Mouse (Mus musculus) heart, postnatal 14 days (tissue): ENCODE results near the gene Mief1. TPM values are rescaled to one million over a fixed set of nuclear protein-coding genes. Genes with fewer than 3 reads are reported as not detected.

Experiments used
- DNase-seq, 2 experiments: peaks; one replicate each; pipeline ENCODE4 v3.0.0; 2021 to 2022
- intact Hi-C: fragments of 180-260 bp; cut with DNase I; formaldehyde crosslinking; loops from one replicate; pipeline ENCODE4 v1.15.1; 2025
- total RNA-seq, 2 experiments: library from RNA; stranded (reverse); gene quantifications; 2 replicates each; pipeline ENCODE4 v1.2.3; 2021

Gene Mief1
- total RNA-seq, 2 experiments from 2014 or later: 31.0 to 33.0 TPM

DNA sequence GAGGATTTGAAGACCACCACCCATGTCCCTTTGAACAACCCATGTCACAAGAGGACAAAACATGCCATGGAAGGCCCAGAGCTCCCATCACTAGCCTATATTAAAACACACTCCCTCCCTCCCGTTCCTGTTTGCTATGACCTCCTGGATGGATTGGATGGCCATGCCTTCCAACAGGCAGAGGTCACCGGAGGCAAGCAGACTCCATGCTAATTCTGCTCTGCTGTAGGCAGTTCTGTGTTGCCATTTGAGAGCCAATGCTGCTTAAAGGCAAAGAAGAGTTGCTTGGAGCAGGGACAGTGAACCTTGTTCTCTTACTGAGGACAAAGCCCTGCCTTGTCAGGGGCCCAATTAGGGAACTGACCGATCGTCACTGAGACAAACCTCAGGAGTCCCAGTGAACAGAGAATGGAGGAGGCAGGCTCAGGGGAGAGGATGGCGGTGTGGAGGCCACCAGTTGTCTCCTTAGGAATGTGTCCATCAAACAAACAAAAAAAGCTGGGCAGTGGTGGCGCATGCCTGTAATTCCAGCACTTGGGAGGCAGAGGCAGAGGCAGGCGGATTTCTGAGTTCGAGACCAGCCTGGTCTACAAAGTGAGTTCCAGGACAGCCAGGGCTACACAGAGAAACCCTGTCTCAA, 25.7 kb downstream of the Mief1 start:
- no peak for DNase-seq
- intact Hi-C loops: loop anchor here (2.0 to 10.0 kb wide), 3 partner anchors 33 to 935 kb away; partner anchors contain the start of gene Mrtfa

DNA sequence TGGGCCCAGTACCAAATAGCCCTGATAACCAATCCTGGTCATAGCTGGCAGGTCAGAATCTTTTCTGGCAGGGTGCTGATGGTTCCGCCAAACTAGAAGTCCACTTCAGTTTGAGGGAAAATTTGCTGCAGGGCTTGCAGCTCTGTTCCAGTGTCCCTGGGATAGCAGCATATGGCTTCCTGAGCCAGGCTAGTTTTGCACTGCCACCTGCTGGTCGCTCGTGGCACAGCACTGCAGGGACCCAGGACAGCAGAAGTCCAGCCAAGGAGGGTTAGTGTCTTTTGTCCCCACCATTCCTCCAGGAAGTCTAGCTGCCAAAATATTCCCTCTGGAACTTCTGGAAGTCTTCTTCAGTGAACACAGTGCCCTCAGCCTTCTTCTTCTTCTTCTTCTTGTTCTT, 26.9 kb downstream of the Mief1 start:
- intact Hi-C loops: loop anchor here (2.0 to 10.0 kb wide), 3 partner anchors 34 to 934 kb away; partner anchors contain the start of gene Mrtfa

DNA sequence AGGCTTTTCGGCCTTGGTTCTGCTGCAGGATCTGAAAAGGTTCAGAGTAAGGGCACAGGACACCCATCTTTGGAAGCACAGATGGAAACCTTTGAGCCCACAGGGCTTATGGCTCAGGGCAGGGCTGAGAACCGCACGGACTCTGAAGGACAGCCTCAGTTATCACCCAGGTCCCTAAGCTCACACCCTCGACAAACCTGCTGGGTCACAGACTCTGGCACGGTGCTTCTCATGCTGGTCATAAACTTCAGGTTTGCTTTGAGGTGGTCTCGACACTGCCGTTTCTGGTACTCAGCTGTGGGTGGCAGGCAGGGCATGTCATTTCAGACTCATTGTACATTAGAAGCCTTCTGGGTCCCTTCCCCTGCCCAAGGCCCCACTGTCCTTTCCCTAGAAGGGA, 27.3 kb downstream of the Mief1 start:
- no peak for DNase-seq
- intact Hi-C loops: loop anchor here (2.0 to 10.0 kb wide), 3 partner anchors 34 to 934 kb away; partner anchors contain the start of gene Mrtfa

More for the DNA sequence above, 26.9 kb downstream of the Mief1 start:
- peak; percentile 86 to 92 for DNase-seq

DNA sequence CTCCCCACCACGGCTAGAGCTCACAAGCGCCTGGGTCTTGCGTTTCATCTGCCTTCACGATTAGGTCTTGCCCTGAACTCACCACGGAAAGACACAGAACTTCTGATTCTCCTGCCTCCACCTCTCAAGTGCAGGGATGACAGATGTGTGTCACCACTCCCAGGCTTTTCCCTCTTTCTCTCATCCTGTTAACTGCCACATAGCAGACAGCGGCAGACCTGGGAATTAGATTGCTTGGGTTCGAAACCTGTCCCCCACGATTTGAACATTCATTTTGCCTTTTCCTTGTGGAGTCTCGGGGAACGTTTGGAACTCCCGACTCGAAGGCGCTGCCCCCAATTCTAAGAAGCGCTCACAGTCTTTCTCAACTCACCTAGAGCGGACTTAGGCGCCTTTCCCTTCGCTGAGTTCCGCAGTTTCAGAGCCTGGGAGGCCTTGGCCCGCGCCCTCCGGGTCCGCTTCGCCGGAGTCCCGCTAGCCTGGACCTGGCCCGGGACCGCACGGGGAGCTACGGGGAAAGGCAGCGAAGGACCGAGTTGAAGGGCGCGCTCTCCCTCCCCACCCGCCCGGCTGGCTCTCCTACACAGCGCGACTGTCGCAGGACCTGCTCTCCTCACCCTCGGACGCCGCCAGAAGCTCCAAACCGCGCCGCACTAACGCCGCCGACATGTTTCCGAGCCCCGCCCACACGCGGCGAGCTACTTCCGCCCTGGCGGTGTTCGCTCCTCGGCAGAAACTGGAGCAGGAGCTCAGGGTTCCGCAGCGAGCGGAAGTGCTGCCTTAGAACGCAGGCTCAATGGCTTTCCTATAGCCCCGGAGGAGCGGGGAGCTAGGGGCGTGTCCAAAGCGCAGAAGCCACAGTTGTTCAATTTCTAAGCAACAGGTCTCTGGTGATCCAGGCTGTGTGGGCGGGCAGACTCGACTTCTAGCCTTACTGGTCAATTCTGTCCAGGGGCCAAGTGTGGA, 30.1 kb downstream of the Mief1 start, which contains the start of gene Rps19bp1:
Gene Rps19bp1, minus strand, starts transcription at position 706 of the 966 bp plus-strand sequence.
- intact Hi-C loops: loop anchor here (5.0 to 10.0 kb wide), 2 partner anchors 533 to 931 kb away; partner anchors contain the start of gene Mrtfa
- DNase-seq: peak; percentile 89 to 91

DNA sequence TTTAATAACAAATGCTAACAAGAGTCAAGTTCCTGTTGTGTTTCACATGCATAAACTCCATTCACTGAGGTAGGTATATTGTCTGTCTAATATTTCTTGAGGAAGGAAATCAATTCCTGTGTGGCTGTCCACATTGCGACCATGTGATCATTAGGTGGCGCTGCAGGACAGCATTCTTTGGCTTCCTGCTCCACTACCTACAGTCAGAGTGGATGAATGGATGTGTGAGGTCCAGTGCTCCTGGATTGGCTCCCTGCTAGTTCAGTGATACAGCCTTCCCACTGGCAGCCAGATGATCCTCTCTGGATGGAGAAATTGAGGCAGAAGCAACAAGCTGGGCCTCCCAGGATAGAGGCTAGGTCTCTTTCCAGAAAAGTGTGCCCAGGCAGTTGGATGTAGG, 32.5 kb downstream of the Mief1 start:
- intact Hi-C loops: loop anchor here (1.0 to 10.0 kb wide), 3 partner anchors 429 to 929 kb away; partner anchors contain the start of gene Mrtfa
- peak; percentile 72 to 83 for DNase-seq

DNA sequence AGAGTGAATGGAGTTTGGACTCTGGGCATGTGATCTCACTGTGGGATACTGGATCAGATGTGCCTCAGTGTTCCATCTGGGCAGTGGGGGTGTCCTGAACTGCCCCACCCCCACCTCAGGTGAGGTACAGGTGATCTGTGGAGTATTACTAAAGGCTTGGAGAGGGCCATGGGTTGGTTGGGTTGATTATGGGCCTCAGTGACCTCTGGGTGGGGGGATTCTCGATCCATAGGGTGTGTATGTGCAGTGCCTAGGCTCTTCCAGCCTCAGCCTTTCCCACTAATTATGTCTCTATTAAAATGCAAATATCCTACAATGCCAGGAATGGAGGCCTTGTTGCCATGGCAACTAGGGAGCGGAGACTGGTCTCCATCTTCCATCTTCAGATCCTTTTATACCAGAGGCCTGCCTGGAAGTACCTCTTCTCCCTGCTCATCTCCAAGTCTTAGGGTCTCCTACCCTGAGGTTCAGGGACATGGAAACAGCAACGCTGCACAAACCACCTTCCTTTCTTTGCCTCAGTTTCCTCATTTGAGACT, 38.1 kb downstream of the Mief1 start:
- intact Hi-C loops: no loop called here
- no peak for DNase-seq

DNA sequence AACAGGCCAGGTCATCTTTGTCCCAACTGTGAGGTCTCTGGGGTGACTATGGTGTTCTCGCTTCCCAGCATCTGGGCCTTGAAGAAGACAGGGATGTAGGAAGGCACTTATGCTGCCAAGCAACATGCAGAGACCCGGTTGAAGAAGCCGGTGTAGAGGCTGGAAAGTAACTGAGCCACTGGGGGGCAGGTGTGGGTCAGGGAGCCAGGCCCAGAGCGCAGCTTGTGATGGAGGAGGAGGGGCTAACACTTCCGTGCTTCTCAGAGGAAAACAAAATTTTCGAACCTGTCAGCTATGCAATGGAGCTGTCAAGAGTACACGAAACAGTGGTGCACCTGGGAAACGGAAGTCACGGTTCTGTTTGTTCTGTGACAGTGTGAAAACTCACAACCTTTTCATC, 43.3 kb downstream of the Mief1 start:
- no peak for DNase-seq
- intact Hi-C loops: no loop called here

DNA sequence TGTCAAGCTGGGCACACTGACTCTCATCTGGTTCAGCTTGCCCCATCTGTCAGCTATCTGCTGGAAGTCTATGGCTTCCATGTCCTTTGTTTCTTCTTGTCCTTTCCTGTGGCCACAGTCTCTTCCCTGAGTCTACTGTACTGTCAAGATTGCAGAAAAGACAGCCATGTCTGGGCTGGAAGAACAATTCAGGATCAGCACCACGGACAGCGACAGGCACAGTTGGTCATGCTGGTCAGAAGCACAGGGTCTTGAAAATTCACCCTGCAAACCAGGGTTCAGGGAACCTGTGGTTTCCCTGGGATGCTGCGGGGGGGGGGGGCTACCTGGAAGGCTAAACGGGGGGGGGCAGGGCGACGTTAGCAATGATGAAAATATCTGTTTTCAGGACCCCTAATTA, 43.8 kb downstream of the Mief1 start:
- intact Hi-C loops: no loop called here
- DNase-seq: peak; percentile 69 to 82

DNA sequence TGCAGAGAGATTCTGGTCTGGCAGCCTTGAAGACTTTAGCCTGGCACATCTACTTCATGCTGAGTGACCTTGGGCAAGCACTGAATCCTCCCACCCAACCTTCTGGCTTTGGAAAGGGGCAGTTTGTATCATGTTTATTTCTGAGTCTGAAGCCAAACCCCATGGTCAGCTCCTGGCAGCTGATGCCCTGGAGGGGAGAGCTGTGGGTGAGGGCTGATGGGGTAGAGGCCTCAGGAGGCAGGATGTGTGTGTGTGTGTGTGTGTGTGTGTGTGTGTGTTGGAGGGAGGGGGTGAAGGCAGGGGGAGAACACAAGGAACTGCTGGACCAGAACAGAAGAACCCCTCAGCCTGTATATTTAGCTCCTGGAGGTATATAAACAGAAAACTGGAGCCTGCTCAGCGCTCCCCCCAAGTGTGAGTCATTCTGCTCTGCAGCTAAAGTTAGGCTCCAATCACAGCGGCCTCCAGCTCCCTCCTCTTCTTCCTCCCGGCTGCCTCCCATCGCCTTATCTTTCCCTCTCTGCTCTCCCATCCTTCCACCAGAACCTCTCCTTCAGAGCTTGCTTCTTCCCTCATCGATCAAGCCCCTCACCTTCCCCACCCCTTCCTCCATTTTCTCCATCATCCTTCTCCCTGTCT, 44.4 kb downstream of the Mief1 start:
- DNase-seq: no peak
- intact Hi-C loops: no loop called here

DNA sequence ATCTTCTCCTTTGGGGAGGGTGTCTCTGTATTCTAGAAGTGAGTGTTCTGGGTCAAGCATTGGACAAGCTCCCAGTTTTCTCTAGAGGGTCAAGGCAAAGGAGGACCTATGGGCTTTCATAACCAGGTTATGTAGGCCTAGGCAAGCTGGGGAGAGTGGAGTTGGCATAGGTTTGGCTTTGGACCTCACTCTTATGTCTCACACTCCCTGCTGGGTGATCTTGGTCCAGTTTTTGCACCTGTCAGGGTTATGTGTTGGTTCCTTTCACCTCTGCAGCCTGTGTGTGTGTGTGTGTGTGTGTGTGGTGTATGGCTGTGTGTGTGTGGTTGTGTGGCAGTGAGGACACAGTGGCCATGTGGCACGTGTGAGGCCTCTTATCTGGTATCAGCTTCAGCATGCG, 45.2 kb downstream of the Mief1 start:
- no peak for DNase-seq
- intact Hi-C loops: no loop called here

DNA sequence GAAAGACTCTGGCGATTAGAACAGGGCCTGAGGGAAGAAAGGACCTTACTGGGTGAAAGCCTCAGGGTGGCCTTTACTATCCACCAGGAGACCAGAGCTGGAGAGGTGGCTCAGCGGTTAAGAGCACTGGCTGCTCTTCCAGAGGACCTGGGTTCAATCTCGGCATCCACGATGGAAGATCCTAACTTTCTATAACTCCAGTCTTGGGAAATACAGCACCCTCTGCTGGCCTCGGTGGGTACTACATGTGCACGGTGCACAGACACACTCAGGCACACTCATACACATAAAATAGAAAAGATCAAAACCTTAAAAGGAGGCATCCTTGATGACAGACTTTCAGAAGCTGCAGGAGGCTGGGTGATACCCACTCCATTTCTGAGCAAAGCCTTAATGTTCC, 46.8 kb downstream of the Mief1 start:
- DNase-seq: no peak
- intact Hi-C loops: loop anchor here (10.0 kb wide), 1 partner anchor 204 kb away; no protein-coding TSS in a partner anchor

DNA sequence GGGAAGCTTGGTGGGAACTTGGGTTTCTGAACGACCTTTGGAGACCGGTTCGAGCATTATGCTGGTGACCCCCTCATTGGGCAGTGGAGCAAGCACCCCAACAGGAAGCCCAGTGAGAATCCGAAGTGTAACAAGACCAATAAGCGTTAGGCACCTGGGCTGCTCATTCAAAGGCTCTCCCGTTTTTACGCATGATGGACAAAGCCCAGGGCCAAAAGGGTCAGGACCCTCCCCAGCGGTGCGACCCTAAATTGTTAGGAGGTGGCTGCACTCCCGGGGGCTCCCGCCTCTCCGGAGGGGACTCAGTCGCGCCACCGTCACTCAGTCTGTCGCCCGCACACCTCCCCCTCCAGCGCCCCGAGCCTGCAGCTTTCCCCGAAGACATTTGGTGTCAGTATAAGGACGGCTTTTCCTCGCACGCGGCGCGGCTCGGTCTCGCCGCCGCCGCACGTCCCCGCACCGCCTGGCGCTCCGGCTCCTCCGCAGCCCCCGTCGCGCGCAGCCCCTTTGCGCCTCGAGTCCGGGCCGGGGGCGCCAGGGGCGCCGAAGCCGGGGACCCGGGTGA, 53.1 kb downstream of the Mief1 start, which contains the start of gene Cacna1i:
Gene Cacna1i, plus strand, starts transcription at position 388 of the 565 bp plus-strand sequence.
- DNase-seq: no peak
- intact Hi-C loops: loop anchor here (5.0 to 10.0 kb wide), 2 partner anchors 198 to 405 kb away; no protein-coding TSS in a partner anchor

DNA sequence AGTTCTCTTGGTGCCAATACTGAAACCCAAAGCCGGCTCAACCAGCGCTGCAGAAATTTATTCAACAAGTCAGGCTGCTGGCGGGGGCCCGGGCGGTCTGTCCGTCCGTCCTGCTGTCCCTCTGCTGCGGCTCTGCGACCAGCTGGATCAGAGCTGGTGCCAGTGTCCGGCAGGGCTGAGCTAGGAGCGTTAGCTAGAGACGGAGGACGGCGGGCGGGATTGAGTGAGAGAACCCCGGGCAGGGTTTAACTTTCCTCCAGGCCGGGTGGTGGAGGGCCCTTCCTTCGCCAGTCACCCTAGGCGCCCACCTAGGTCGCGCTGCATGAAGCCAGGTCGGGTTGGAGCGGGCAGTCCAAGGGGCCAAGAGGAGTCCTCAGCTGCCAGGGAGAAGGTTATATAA, 54.2 kb downstream of the Mief1 start:
- intact Hi-C loops: loop anchor here (5.0 to 10.0 kb wide), 2 partner anchors 197 to 404 kb away; no protein-coding TSS in a partner anchor
- no peak for DNase-seq

DNA sequence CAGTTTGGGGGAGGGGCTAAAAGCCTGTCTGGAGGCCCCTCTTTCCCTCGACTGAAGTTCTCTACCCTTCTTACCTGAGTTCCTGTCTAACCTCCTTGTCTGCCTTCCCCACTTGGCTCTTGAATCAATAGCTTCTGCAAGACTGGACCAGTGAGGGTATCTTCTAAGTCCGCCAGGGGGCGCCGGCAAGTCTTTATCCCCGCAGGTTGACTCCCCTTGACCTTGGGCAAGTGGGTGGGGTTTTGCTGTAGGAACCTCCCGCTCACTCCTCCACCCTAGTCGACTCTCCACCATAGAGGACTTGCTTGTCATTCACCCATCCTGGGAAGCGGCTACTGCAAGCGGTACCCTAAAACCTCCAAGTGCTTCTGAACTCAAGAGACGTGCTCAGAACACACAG, 55.6 kb downstream of the Mief1 start:
- intact Hi-C loops: loop anchor here (5.0 to 10.0 kb wide), 2 partner anchors 195 to 403 kb away; no protein-coding TSS in a partner anchor
- DNase-seq: peak; percentile 60 to 66

DNA sequence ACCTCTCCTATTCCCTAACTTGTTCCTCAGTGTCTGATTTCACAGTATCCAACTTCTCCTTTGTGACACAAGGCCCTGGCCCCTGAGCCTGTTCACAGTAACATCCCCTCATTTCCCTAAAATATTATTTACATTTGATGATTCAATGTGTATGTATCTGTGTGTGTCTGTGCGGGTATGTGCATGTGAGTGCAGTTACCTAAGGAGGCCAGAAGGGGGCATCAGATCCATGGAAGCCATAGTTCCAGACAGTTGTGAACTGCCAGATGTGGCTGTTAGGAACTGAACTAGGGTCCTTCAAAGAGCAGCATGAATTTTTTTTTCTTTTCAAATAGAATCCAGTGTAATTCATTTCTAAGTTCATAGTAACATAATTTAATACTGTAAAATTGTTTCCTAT, 63.3 kb downstream of the Mief1 start:
- intact Hi-C loops: no loop called here
- DNase-seq: no peak

Other genes starting within 250 kb of the Mief1 start
- gene Pdgfb, start 219.0 kb upstream of the Mief1 start, total RNA-seq: 10 to 100 TPM; 42.2 to 43.4 TPM
- 10 to 100 TPM; 77.8 to 79.6 TPM for gene Syngr1, start 142.7 kb upstream of the Mief1 start, total RNA-seq
- gene Rpl3, start 142.2 kb upstream of the Mief1 start, total RNA-seq: 100 to 1,000 TPM; 278 to 293 TPM
- gene Tab1, start 100.9 kb upstream of the Mief1 start, total RNA-seq: 10 to 100 TPM; 27.8 to 32.4 TPM
- gene Mgat3, start 60.3 kb upstream of the Mief1 start, total RNA-seq: 1 to 10 TPM; 1.6 to 2.0 TPM
- 10 to 100 TPM in 1 of 2 experiments, 1 to 10 TPM in 1; 3.4 to 24.9 TPM for gene AC140267.1, start 1.8 kb downstream of the Mief1 start, total RNA-seq
- gene Atf4, start 21.2 kb downstream of the Mief1 start, total RNA-seq: 10 to 100 TPM; 83.7 to 91.1 TPM
- 10 to 100 TPM; 17.8 to 18.8 TPM for gene Rps19bp1, start 30.3 kb downstream of the Mief1 start, total RNA-seq
- under 1 TPM in 1 of 2 experiments, not detected in 1; 0.10 TPM for gene Cacna1i, start 53.2 kb downstream of the Mief1 start, total RNA-seq